Mouse (Mus musculus): ENCODE measurements around the gene Ear1.
"Not testable (repeated sequence)": the region's sequence is repeated elsewhere in the genome, so short reads cannot be mapped to it uniquely, and the experiment has no call there.

DNA sequence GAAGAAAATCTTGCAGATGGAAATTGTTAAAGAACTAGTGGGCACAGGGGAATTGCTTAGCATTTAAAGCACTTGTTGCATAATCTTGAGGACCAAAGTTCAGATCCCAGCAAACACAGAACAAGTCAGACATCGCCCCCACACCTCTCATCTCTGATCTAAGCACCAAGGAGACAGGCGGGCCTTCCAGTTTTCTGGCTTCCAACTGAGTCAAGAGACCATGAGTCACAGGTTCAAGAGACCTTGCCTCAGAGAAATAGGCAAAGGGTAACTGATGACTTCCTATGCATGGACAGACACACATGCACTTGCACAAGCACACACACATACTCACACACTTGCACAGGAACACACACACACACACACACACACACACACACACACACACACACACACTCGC is 23.3 kb upstream of the Ear1 start:
- TF ChIP-seq CTCF (IDR thresholded peaks at IDR 0.05; ENCODE audit: low read depth, low read length); POLR2A (IDR thresholded peaks at IDR 0.05; ENCODE audit: insufficient read depth, low read length): not testable (repeated sequence)
